Mouse (Mus musculus) forebrain, embryonic 13.5 days (tissue): ENCODE results near the gene Fbxw11. TPM values are rescaled to one million over a fixed set of nuclear protein-coding genes. Genes with fewer than 3 reads are reported as not detected.

Experiments used
- ATAC-seq: fragments of 200-750 bp; cut with Nextera tagmentation; 2 replicates; pipeline ENCODE4 v1.8.0; 2017
- H3K27ac ChIP-seq: fragments of 300-500 bp; sonication (generic); 2 replicates; pipeline ENCODE4 v1.5.1; 2015; ENCODE audit warnings: inconsistent platforms, mild to moderate bottlenecking, moderate library complexity
- H3K27me3 ChIP-seq: fragments of 300-500 bp; sonication (generic); 2 replicates; pipeline ENCODE4 v1.6.1; 2015; ENCODE audit warnings: mild to moderate bottlenecking, inconsistent platforms
- H3K36me3 ChIP-seq: fragments of 300-500 bp; sonication (generic); 2 replicates; pipeline ENCODE4 v1.6.1; 2015; ENCODE audit warnings: mild to moderate bottlenecking, inconsistent platforms; ENCODE audit not compliant: poor library complexity, severe bottlenecking
- H3K4me1 ChIP-seq: fragments of 300-500 bp; sonication (generic); 2 replicates; pipeline ENCODE4 v1.6.1; 2015; ENCODE audit warnings: inconsistent platforms
- H3K4me2 ChIP-seq: fragments of 300-500 bp; sonication (generic); 2 replicates; pipeline ENCODE4 v1.6.1; 2015; ENCODE audit warnings: inconsistent platforms, mild to moderate bottlenecking, moderate library complexity
- H3K4me3 ChIP-seq: fragments of 300-500 bp; sonication (generic); 2 replicates; pipeline ENCODE4 v1.5.1; 2015; ENCODE audit warnings: mild to moderate bottlenecking, inconsistent platforms
- H3K9ac ChIP-seq: fragments of 300-500 bp; sonication (generic); 2 replicates; pipeline ENCODE4 v1.6.1; 2015; ENCODE audit warnings: mild to moderate bottlenecking, inconsistent platforms
- H3K9me3 ChIP-seq: fragments of 300-500 bp; sonication (generic); replicated peaks from 2 replicates; pipeline ENCODE4 v1.6.1; 2016; ENCODE audit warnings: inconsistent platforms
- WGBS: fragments of 180-500 bp; shearing (Covaris S2); methylation state at CpG from one replicate; pipeline ENCODE4 v1.1.7; 2015; 5-methylcytosine and 5-hydroxymethylcytosine counted together
- polyA plus RNA-seq: library from polyadenylated mRNA; unstranded; fragments of >200 nt; fragmentation: Nextera tagmentation; extraction: Ambion mirVana; gene quantifications from 2 replicates; pipeline ENCODE4 v1.2.1, GENCODE M21; 2015

Gene Fbxw11
- polyA plus RNA-seq, 1 experiment from 2014 or later: 99.2 TPM

DNA sequence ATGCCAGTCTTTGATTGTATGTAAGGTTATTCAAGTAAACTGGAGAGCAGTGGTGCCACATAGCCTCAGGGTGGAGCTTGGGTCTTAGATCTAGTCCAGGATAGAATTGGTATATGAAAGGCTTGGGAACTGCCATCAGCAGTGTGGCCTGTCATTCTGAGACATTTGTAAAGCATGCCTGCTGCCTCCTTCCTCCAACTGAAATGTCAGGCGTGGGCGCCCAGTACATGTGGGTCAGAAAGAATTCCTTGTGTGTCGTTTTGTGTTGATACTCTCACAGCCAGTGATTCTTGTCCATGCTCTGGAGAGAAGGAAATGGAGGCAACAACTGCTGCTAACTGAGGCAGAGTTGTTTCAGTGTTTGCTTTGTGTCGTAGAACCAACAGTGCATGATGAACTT, 76.5 kb downstream of the Fbxw11 start:
- Histone ChIP-seq H3K36me3 (peaks cover 13% of the 10 kb centered on the region; the same call in 1 of the 2 replicates), H3K4me1 (no peaks in the 10 kb centered on the region), H3K9ac (no peak overlapping the region), H3K27ac (no peak overlapping the region), H3K27me3 (no peaks in the 10 kb centered on the region), H3K4me2 (no peak overlapping the region), H3K4me3 (no peak overlapping the region), H3K9me3 (no peaks in the 10 kb centered on the region)
- ATAC-seq: no peak
- WGBS: 96% methylated on average over 4 of the region's 4 CpGs

- Histone ChIP-seq H3K36me3 (peaks cover 22% of the 10 kb centered on the region), H3K9me3 (no peaks in the 10 kb centered on the region), H3K4me2 (no peak overlapping the region), H3K9ac (no peak overlapping the region), H3K27me3 (no peaks in the 10 kb centered on the region), H3K4me1 (no peaks in the 10 kb centered on the region), H3K27ac (no peak overlapping the region), H3K4me3 (no peak overlapping the region)
- 93% methylated on average over 5 of the region's 5 CpGs for WGBS
- no peak for ATAC-seq
Observed at GRCm38 (mm10) chr11:32722653-32723052, 80.1 kb downstream of the Fbxw11 start.

DNA sequence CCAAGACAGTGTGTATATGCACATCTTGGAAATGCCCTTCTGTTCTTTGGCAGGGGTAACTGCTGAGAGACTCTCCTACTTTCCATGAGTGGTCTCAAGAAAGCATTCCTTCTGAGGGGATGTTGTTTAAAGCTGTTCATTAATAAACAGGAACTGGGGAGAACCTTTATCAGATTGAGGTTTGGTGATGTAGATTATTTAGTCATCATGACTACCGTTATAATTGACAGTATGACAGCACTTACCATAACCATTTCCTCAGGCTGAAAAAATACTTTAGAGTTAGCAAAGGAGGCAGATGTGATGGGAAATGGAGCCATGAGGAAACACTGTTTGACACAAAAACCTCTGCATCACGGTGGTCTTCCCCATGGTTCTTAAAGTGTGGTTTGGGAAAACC, 80.8 kb downstream of the Fbxw11 start:
- H3K9me3 ChIP-seq: no peaks in the 10 kb centered on the region
- no peak overlapping the region for H3K4me2 ChIP-seq
- 90% methylated on average over 2 of the region's 2 CpGs for WGBS
- no peak overlapping the region for H3K4me3 ChIP-seq
- no peak overlapping the region for H3K27ac ChIP-seq
- H3K9ac ChIP-seq: no peak overlapping the region
- ATAC-seq: no peak
- H3K36me3 ChIP-seq: peaks cover 22% of the 10 kb centered on the region
- H3K4me1 ChIP-seq: no peaks in the 10 kb centered on the region
- H3K27me3 ChIP-seq: no peaks in the 10 kb centered on the region

GRCm38 (mm10) chr11:32725171-32725570, 82.6 kb downstream of the Fbxw11 start:
- Histone ChIP-seq H3K9ac (no peak overlapping the region), H3K4me1 (no peaks in the 10 kb centered on the region), H3K27me3 (no peaks in the 10 kb centered on the region), H3K4me3 (no peak overlapping the region), H3K9me3 (no peaks in the 10 kb centered on the region), H3K27ac (peak overlapping the region; percentile 19; the same call in 1 of the 2 replicates), H3K36me3 (peaks cover 22% of the 10 kb centered on the region), H3K4me2 (no peak overlapping the region)
- ATAC-seq: no peak
- WGBS: 95% methylated on average over 9 of the region's 9 CpGs

DNA sequence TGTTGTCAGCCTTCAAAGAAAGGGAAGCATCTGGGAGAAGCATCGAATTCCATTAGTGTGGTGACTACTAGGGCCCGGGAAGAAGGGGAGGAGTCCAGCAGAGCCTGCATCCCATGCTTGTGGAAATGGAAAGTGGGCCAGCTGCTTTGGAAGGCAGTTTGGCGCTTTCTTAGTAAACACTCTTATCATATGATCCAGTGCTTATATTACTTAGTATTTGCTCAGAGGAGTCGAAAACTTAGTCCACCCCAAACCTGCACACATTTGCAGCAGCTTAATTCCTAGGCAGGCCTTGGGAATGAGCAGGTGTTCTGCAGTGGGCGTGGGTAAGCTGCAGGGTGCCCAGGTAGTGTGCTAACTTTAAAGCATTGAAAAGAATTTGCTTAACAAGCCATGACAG, 89.9 kb downstream of the Fbxw11 start:
- Histone ChIP-seq H3K27me3 (no peaks in the 10 kb centered on the region), H3K27ac (no peak overlapping the region), H3K36me3 (peaks cover 58% of the 10 kb centered on the region), H3K9me3 (no peaks in the 10 kb centered on the region), H3K9ac (no peak overlapping the region), H3K4me2 (no peak overlapping the region), H3K4me1 (no peaks in the 10 kb centered on the region), H3K4me3 (no peak overlapping the region)
- no peak for ATAC-seq
- WGBS: 74% methylated on average over 5 of the region's 5 CpGs

- H3K27ac ChIP-seq: no peak overlapping the region
- no peak overlapping the region for H3K4me3 ChIP-seq
- H3K9ac ChIP-seq: no peak overlapping the region
- WGBS: 82% methylated on average over 6 of the region's 6 CpGs
- H3K4me1 ChIP-seq: no peaks in the 10 kb centered on the region
- no peaks in the 10 kb centered on the region for H3K9me3 ChIP-seq
- H3K4me2 ChIP-seq: no peak overlapping the region
- H3K27me3 ChIP-seq: no peaks in the 10 kb centered on the region
- H3K36me3 ChIP-seq: peaks cover 66% of the 10 kb centered on the region
- no peak for ATAC-seq
Observed at GRCm38 (mm10) chr11:32733195-32733594, 90.7 kb downstream of the Fbxw11 start.

GRCm38 (mm10) chr11:32736371-32736770, 93.8 kb downstream of the Fbxw11 start:
- no peak for ATAC-seq
- H3K4me1 ChIP-seq: no peaks in the 10 kb centered on the region
- H3K27ac ChIP-seq: no peak overlapping the region
- H3K27me3 ChIP-seq: no peaks in the 10 kb centered on the region
- WGBS: 88% methylated on average over 2 of the region's 2 CpGs
- no peaks in the 10 kb centered on the region for H3K9me3 ChIP-seq
- H3K4me2 ChIP-seq: no peak overlapping the region
- peaks cover 93% of the 10 kb centered on the region for H3K36me3 ChIP-seq
- H3K9ac ChIP-seq: no peak overlapping the region
- no peak overlapping the region for H3K4me3 ChIP-seq

- Histone ChIP-seq H3K4me1 (no peaks in the 10 kb centered on the region), H3K4me3 (no peak overlapping the region), H3K27ac (no peak overlapping the region; the same call in 1 of the 2 replicates), H3K9me3 (no peaks in the 10 kb centered on the region), H3K27me3 (no peaks in the 10 kb centered on the region), H3K9ac (no peak overlapping the region), H3K4me2 (no peak overlapping the region), H3K36me3 (peaks cover 95% of the 10 kb centered on the region)
- WGBS: 83% methylated on average over 5 of the region's 5 CpGs
- no peak for ATAC-seq
Observed at GRCm38 (mm10) chr11:32737729-32738128, 95.2 kb downstream of the Fbxw11 start.

DNA sequence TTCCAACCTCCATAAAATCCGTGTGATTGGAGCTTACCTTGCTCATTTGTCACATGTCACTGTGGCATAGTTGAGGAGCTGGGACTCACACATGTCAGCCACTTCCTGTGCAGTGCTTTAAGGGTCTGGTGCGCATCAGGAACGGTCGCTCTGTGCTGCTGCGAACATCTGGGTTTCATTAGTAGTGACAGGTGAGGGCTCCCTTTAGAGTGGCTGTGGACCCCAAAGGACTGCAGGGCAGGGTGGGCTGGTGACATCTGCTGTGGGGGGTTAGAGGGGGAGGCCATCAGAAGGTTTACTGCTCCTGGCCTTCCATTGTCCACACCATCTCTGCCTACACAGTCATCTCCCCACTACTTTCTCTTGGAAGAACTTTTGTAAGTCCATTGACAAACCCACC, 101.4 kb downstream of the Fbxw11 start:
- no peak for ATAC-seq
- Histone ChIP-seq H3K36me3 (peaks cover 89% of the 10 kb centered on the region), H3K4me1 (no peaks in the 10 kb centered on the region; the same call in 1 of the 2 replicates)

DNA sequence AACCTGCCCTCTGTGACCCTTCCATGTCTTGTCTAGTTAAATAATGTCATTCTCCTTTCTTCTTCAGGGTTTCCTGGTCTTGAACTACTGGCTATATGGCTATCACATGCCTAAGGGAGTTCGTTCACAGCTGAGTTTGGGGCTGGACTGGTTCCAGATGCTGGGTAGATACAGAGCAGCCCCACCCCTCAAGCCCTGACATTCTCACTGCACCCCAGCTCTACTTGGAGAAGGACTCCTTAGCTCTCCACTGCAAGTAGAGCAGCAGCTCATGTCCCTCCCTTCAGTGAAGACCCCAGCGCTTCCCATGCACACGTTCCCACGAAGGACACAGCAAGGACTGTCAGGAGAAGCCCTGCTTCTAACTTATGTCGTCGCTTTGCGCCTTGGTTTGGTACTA, 101.9 kb downstream of the Fbxw11 start:
- H3K9ac ChIP-seq: no peak overlapping the region
- no peaks in the 10 kb centered on the region for H3K27me3 ChIP-seq
- no peak overlapping the region for H3K4me2 ChIP-seq
- H3K27ac ChIP-seq: no peak overlapping the region
- H3K4me3 ChIP-seq: no peak overlapping the region
- ATAC-seq: no peak
- no peaks in the 10 kb centered on the region for H3K9me3 ChIP-seq
- 95% methylated on average over 7 of the region's 7 CpGs for WGBS
- peaks cover 83% of the 10 kb centered on the region for H3K36me3 ChIP-seq
- no peaks in the 10 kb centered on the region; the same call in 1 of the 2 replicates for H3K4me1 ChIP-seq

More for the DNA sequence above, 101.4 kb downstream of the Fbxw11 start:
- whole genome bisulfite sequencing: 93% methylated on average over 5 of the region's 5 CpGs
- no peak overlapping the region for H3K27ac ChIP-seq
- H3K4me2 ChIP-seq: no peak overlapping the region
- no peak overlapping the region for H3K9ac ChIP-seq
- H3K9me3 ChIP-seq: no peaks in the 10 kb centered on the region
- no peaks in the 10 kb centered on the region for H3K27me3 ChIP-seq
- no peak overlapping the region for H3K4me3 ChIP-seq

DNA sequence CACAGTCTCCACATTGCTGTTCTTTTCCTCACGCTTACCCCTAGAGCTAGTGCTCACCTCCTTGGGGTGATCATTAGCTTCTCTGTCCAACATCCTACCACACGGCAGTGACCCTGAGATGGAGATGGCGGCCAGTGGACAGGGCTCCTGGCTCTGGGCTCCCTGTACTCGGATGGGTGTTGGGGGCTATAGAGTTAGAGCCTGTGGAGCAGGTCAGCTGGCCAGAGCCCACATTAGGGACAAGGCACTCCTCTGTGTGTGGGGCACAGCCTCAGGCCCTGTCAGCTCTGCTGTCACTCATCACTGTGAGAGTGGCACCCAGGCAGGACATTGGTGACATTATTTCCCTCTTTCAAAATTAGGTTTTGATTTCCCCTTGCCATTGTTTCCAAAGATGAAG, 102.9 kb downstream of the Fbxw11 start:
- Histone ChIP-seq H3K27me3 (no peaks in the 10 kb centered on the region), H3K36me3 (peaks cover 74% of the 10 kb centered on the region), H3K4me2 (no peak overlapping the region), H3K4me1 (no peaks in the 10 kb centered on the region; the same call in 1 of the 2 replicates), H3K9me3 (no peaks in the 10 kb centered on the region), H3K27ac (no peak overlapping the region), H3K4me3 (no peak overlapping the region), H3K9ac (no peak overlapping the region)
- no peak for ATAC-seq
- 92% methylated on average over 4 of the region's 4 CpGs for WGBS

DNA sequence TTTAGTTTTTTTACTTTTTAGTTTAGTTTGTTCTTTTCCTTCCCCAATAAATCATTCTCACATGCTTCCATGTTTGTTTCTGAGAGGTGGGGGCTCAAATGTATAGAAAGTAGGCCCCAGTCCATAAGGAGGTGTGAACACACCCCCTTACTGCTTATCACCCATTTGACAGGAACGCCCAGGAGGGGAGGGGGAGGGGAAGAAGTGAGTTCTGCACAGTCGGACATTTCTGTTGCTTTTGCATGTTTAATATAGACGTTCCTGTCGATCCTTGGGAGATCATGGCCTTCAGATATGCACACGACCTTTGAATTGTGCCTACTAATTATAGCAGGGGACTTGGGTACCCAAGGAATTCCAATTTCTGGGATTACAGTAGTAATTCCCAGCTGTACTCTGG, 103.5 kb downstream of the Fbxw11 start:
- WGBS: 79% methylated on average over 5 of the region's 5 CpGs
- H3K9ac ChIP-seq: no peak overlapping the region
- H3K36me3 ChIP-seq: peaks cover 69% of the 10 kb centered on the region
- H3K4me2 ChIP-seq: no peak overlapping the region
- no peaks in the 10 kb centered on the region for H3K9me3 ChIP-seq
- ATAC-seq: no peak
- no peaks in the 10 kb centered on the region for H3K27me3 ChIP-seq
- H3K4me3 ChIP-seq: no peak overlapping the region
- H3K27ac ChIP-seq: no peak overlapping the region
- no peaks in the 10 kb centered on the region; the same call in 1 of the 2 replicates for H3K4me1 ChIP-seq

DNA sequence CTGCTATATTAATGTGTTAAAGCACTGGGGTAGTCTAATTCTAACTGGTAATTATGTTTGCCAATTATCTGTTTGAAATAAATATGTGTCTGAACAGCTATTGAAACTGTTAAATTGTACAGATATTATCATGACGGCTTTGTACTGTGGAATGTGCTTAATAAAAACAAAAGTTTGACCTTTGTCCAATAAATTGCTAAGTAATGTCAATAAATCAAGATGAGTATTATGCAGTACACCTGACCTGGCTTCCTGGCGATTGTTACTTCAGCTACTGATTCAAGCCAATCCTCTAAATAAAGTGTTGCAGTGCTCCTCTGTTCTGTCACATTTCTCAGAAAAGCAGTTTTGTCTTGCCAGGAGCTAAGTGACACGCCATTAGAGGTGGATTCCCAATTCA, 104.0 kb downstream of the Fbxw11 start:
- no peak for ATAC-seq
- Histone ChIP-seq H3K4me2 (no peak overlapping the region), H3K4me3 (no peak overlapping the region), H3K36me3 (peaks cover 64% of the 10 kb centered on the region), H3K27me3 (no peaks in the 10 kb centered on the region), H3K27ac (no peak overlapping the region), H3K9me3 (no peaks in the 10 kb centered on the region), H3K9ac (no peak overlapping the region), H3K4me1 (no peaks in the 10 kb centered on the region; the same call in 1 of the 2 replicates)
- WGBS: 93% methylated on average over 3 of the region's 3 CpGs
